Mouse (Mus musculus) neural tube, embryonic 12.5 days (tissue): ENCODE data around the gene Slc5a1. TPM values are rescaled to one million over a fixed set of nuclear protein-coding genes. Genes with fewer than 3 reads are reported as not detected.
A peak's percentile ranks its signal among the peaks of the same experiment; 100 is the strongest.

Source experiments
- ATAC-seq: fragments of 200-750 bp; cut with Nextera tagmentation; 2 replicates; pipeline ENCODE4 v1.8.0; 2017; ENCODE audit warnings: low read depth, mild to moderate bottlenecking, moderate TSS enrichment, moderate library complexity; ENCODE audit not compliant: low FRiP score
- H3K27ac ChIP-seq: fragments of 300-500 bp; sonication (generic); 2 replicates; pipeline ENCODE4 v1.5.1; 2016
- H3K27me3 ChIP-seq: fragments of 300-500 bp; sonication (generic); replicated peaks from 2 replicates; pipeline ENCODE4 v1.6.1; 2016; ENCODE audit warnings: mild to moderate bottlenecking
- H3K36me3 ChIP-seq: fragments of 300-500 bp; sonication (generic); 2 replicates; pipeline ENCODE4 v1.6.1; 2016; ENCODE audit warnings: mild to moderate bottlenecking
- H3K4me1 ChIP-seq: fragments of 300-500 bp; sonication (generic); 2 replicates; pipeline ENCODE4 v1.6.1; 2016
- H3K4me2 ChIP-seq: fragments of 300-500 bp; sonication (generic); replicated peaks from 2 replicates; pipeline ENCODE4 v1.6.1; 2016; ENCODE audit warnings: mild to moderate bottlenecking
- H3K4me3 ChIP-seq: fragments of 300-500 bp; sonication (generic); 2 replicates; pipeline ENCODE4 v1.5.1; 2016
- H3K9ac ChIP-seq: fragments of 300-500 bp; sonication (generic); 2 replicates; pipeline ENCODE4 v1.6.1; 2016; ENCODE audit warnings: mild to moderate bottlenecking
- H3K9me3 ChIP-seq: fragments of 300-500 bp; sonication (generic); 2 replicates; pipeline ENCODE4 v1.6.1; 2016; ENCODE audit warnings: mild to moderate bottlenecking
- WGBS: fragments of 180-500 bp; shearing (Covaris S2); methylation state at CpG from one replicate; pipeline ENCODE4 v1.1.7; 2016; 5-methylcytosine and 5-hydroxymethylcytosine counted together
- polyA plus RNA-seq: library from polyadenylated mRNA; unstranded; fragments of >200 nt; fragmentation: Nextera tagmentation; extraction: Ambion mirVana; gene quantifications from 2 replicates; pipeline ENCODE4 v1.2.1, GENCODE M21; 2016

The Slc5a1 gene
- polyA plus RNA-seq, 1 experiment from 2014 or later, result 0.04 TPM

DNA sequence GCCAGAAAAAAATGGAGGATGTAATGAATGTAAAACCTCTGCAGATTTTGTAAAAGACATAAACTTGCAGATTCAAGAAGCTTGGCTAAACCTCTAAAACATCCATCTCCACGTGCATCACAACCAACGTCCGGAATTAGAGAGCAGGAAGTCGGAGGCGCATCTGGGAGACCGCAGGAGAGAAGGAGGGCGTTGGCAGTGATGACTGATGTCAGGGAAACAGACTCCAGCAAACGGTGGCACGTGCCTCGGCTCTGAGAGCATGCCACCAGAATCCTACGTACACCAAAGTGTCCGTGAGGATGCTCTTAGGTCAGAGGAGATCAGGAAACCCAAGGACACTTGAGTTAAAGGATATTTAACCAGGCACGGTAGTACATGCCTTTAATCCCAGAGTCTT is 97.7 kb downstream of the Slc5a1 start:
- Histone ChIP-seq H3K4me2 (no peak overlapping the region), H3K9ac (no peak overlapping the region), H3K36me3 (no peaks in the 10 kb centered on the region), H3K9me3 (no peaks in the 10 kb centered on the region), H3K4me3 (no peak overlapping the region), H3K4me1 (no peaks in the 10 kb centered on the region), H3K27ac (no peak overlapping the region), H3K27me3 (no peaks in the 10 kb centered on the region)
- ATAC-seq, result no peak
- 72% methylated on average over 13 of the region's 13 CpGs for WGBS

DNA sequence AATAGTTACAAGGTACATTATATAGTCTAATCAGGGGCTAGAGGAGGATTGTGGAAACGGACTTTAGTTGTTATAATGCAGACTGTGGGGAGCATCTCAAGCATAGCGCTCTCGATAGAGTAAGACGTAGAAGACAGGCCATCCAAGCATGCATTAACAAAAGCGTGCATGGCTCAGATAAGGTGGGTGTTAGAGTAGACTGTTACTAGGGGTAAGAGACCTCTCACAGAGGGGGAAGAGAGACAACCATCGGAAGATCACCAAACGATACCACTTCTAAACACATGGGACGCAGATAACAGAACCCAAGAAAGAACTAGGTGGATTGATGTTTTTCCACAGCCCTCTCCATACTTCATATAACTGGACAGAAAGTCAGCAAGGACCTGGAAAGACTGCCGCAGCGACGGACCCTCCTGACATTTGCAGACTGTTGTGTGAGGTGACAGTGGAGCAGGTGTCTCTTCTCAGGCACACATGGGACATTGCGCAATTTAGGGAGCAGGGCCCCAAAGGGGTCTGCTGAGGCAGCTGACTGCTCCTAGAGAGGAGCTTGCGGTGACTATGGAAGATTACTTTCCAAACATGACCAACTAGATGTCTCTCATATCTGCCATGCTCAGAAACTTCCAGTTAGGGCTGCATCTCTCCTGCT is 98.6 kb downstream of the Slc5a1 start:
- H3K9ac ChIP-seq, result no peak overlapping the region
- ATAC-seq, result no peak
- no peak overlapping the region for H3K4me3 ChIP-seq
- no peaks in the 10 kb centered on the region for H3K36me3 ChIP-seq
- no peaks in the 10 kb centered on the region for H3K27me3 ChIP-seq
- WGBS, result 85% methylated on average over 13 of the region's 13 CpGs
- no peaks in the 10 kb centered on the region for H3K9me3 ChIP-seq
- no peak overlapping the region for H3K27ac ChIP-seq
- no peaks in the 10 kb centered on the region for H3K4me1 ChIP-seq
- H3K4me2 ChIP-seq, result no peak overlapping the region

DNA sequence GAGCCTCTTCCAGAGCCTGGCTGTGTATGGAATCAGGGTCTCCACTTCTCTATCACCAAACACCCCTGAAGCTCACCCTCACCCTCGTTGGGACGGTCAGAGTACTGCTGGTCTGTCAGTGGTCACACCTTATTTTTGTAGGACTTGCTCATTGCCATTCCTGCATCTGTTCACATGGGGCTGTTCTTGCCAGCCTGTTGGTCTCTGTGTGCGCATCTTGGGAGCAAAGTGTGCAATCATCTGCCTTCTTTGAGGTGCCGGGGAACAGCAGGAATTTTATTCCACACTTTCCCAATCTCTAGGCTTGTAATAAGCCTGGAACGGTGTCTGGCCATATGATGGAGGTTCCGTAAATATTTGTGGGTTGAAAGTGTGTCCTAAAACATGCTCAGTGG is 99.1 kb downstream of the Slc5a1 start:
- ATAC-seq, result no peak
- Histone ChIP-seq H3K9ac (no peak overlapping the region), H3K36me3 (no peaks in the 10 kb centered on the region), H3K4me3 (no peak overlapping the region), H3K9me3 (no peaks in the 10 kb centered on the region), H3K27ac (no peak overlapping the region), H3K27me3 (no peaks in the 10 kb centered on the region), H3K4me1 (no peaks in the 10 kb centered on the region), H3K4me2 (no peak overlapping the region)
- 81% methylated on average over 6 of the region's 6 CpGs for WGBS

DNA sequence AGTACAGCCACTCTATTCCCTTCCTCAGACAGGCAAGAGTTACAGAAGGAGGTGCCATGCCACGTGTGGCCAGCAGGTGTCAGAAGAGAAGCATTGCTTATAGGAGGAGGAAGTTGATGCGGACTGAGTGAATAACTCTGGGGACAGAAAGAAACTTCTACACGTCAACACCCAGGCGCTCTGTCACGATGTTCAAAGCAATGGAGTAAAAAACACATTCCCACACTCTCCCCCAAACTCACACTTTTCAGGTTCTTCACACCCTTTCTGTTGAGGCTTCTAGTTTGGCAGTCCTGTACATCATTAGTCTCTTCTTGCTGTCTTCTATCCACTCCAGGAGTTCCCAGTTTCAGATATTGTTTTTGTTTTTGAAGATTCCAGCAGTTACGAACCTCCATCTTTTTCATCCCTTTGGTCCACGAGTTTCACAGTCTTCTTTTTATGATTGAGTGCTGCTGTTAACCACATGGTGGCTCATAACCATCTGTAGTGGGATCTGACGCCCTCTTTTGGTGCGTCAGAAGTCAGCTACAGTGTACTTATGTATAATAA is 99.7 kb downstream of the Slc5a1 start:
- Histone ChIP-seq H3K27me3 (no peaks in the 10 kb centered on the region), H3K4me2 (peak overlapping the region; percentile 31; the same call in 1 of the 2 replicates), H3K36me3 (no peaks in the 10 kb centered on the region), H3K4me1 (no peaks in the 10 kb centered on the region), H3K9ac (no peak overlapping the region), H3K9me3 (no peaks in the 10 kb centered on the region), H3K27ac (no peak overlapping the region), H3K4me3 (no peak overlapping the region)
- ATAC-seq, result peak; percentile 53; the same call in 1 of the 2 replicates
- 21% methylated on average over 9 of the region's 9 CpGs for WGBS

DNA sequence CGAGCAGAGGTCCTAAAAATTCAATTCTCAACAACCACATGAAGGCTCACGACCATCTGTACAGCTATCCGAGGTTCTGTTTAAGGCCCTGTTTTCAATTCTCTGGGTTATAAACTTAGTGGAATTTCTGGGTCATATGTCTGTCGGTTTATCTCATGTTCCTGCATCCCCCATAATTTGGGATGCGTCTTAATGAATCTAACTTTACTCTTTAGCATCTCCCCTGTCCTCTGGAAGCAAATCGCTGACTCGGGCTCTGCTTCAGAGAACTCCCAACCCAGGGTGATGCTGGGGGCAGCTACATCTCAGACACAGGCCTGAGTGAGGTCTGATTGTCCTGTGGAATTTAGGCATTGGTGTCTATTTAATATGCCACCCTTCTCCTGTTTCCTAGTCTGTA is 100.3 kb downstream of the Slc5a1 start:
- H3K27ac ChIP-seq, result no peak overlapping the region
- no peak for ATAC-seq
- no peaks in the 10 kb centered on the region for H3K36me3 ChIP-seq
- no peaks in the 10 kb centered on the region for H3K9me3 ChIP-seq
- H3K9ac ChIP-seq, result no peak overlapping the region
- WGBS, result 79% methylated on average over 7 of the region's 7 CpGs
- H3K27me3 ChIP-seq, result no peaks in the 10 kb centered on the region
- H3K4me1 ChIP-seq, result no peaks in the 10 kb centered on the region
- H3K4me3 ChIP-seq, result no peak overlapping the region
- H3K4me2 ChIP-seq, result no peak overlapping the region

DNA sequence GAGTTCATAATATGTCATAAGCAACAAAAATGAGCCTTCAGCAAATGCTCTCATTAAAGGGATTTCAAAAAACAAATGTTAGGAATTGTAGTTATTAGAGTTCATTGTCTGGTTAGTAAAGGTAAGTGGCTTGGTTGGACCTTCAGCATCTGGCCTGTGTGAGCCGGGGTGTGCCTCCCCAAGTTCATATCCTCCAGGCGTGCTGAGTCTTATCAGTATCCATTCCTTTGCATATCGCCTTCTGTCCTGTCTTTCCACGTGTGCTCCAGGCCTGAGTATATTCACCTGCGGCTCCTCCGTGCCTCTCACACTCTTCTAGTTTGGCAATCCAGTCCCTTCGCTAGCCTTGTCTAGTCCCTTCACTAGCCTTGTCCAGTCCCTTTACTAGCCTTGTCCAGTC is 102.3 kb downstream of the Slc5a1 start:
- Histone ChIP-seq H3K4me3 (no peak overlapping the region), H3K9ac (no peak overlapping the region), H3K36me3 (no peaks in the 10 kb centered on the region), H3K9me3 (no peaks in the 10 kb centered on the region), H3K27me3 (no peaks in the 10 kb centered on the region), H3K4me2 (no peak overlapping the region), H3K4me1 (no peaks in the 10 kb centered on the region), H3K27ac (no peak overlapping the region)
- WGBS, result 92% methylated on average over 7 of the region's 7 CpGs
- no peak for ATAC-seq

DNA sequence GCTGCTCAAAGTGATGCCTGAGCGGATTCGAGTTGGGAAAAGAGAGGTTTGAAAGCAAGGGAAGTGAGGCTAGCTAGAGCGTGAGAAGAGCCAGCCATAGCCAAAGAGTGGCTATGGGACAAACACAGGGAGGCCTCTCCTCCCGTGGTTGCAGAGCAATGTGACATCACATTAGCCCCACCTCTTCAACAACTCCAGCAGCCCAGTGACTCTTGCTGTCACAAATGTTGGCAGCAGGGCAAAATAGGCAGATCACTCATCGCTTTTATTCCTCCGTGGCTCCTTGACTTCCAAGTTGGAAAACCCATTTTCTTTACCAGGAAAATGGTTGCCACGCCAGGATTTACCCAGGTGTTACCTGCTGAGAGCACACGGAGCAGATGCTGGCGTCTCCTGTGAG is 103.1 kb downstream of the Slc5a1 start:
- 68% methylated on average over 9 of the region's 9 CpGs for WGBS
- H3K4me2 ChIP-seq, result no peak overlapping the region
- no peak overlapping the region for H3K4me3 ChIP-seq
- H3K4me1 ChIP-seq, result no peaks in the 10 kb centered on the region
- H3K36me3 ChIP-seq, result no peaks in the 10 kb centered on the region
- H3K9me3 ChIP-seq, result no peaks in the 10 kb centered on the region
- H3K9ac ChIP-seq, result no peak overlapping the region
- no peaks in the 10 kb centered on the region for H3K27me3 ChIP-seq
- ATAC-seq, result no peak
- no peak overlapping the region for H3K27ac ChIP-seq

DNA sequence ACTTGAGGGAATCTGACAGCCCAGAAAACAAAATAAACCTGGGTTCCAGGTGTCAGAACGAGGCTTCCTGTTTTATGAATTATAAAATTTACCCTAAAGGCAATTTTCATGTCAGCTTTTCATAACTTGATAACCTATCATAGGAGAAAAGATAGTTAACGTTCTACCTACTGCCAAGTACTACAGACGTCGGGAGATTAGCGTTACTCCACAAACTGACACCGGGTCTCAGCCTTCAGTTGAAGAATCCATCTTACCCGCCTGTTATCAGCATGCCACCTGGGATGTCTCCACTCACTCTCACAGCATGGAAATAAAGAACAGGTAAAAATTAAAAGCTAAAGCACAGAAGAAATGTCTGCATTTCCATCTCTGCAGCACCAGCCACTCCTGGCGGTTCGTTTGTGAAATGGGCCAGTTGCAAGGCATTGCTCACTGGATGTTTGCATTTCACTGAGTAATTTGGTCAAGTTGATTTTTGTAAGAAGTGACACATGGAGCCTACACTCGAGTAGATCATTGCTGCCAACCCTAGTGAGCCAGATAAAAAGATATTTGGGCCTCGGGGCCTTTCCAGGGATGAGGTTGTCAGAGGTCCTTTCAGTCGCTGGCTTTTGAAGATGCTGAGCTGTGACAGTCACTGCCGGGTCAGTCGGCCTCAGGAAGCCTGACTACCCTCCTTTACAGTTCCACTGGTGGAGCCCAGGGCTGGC is 104.7 kb downstream of the Slc5a1 start:
- no peak overlapping the region for H3K9ac ChIP-seq
- no peak overlapping the region for H3K4me2 ChIP-seq
- H3K36me3 ChIP-seq, result no peaks in the 10 kb centered on the region
- H3K4me3 ChIP-seq, result no peak overlapping the region
- 82% methylated on average over 14 of the region's 14 CpGs for WGBS
- no peak for ATAC-seq
- no peaks in the 10 kb centered on the region for H3K9me3 ChIP-seq
- H3K27me3 ChIP-seq, result no peaks in the 10 kb centered on the region
- H3K4me1 ChIP-seq, result no peaks in the 10 kb centered on the region
- H3K27ac ChIP-seq, result no peak overlapping the region

DNA sequence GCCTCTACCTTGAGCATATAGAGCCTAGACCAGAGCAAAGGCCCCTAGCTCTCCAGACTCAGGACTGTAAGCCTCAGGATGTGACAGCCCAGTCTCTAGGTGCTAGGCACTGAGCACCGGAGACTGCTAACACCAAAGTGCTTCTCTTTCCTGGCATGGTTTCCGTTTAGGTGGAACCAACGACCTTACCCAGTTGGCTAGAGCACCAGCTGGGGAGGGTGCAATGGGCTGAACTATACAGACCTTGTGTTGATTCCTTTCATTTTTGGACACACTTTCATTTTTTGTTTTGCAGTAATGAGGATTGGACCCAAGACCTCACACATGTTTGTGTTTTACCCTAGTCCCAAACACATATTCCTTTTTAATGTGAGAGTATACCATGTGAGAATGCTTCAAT is 106.5 kb downstream of the Slc5a1 start:
- no peaks in the 10 kb centered on the region for H3K27me3 ChIP-seq
- no peaks in the 10 kb centered on the region for H3K9me3 ChIP-seq
- no peak overlapping the region for H3K9ac ChIP-seq
- H3K4me3 ChIP-seq, result no peak overlapping the region
- WGBS, result 89% methylated on average over 3 of the region's 3 CpGs
- no peak overlapping the region for H3K4me2 ChIP-seq
- no peak overlapping the region for H3K27ac ChIP-seq
- no peak for ATAC-seq
- H3K4me1 ChIP-seq, result no peaks in the 10 kb centered on the region
- no peaks in the 10 kb centered on the region for H3K36me3 ChIP-seq

DNA sequence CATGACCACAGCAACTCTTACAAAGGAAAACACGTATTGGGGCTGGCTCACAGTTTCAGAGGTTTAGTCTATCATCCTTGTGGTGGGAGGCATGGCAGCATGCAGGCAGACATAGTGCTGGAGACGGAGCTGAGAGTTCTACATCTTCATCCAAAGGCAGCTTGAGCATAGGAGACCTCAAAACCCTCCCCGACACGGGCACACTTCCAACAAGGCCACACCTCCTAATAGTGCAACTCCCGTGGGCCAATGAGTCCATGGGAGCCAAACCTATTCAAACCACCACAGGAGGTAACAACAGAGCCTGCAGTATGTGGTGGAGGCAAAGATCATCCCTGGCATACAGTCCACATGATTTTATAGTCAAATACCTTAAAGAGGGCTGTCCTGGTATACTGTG is 107.2 kb downstream of the Slc5a1 start:
- Histone ChIP-seq H3K27ac (no peak overlapping the region), H3K4me3 (no peak overlapping the region), H3K36me3 (no peaks in the 10 kb centered on the region), H3K4me2 (no peak overlapping the region), H3K9ac (no peak overlapping the region), H3K9me3 (no peaks in the 10 kb centered on the region), H3K27me3 (no peaks in the 10 kb centered on the region), H3K4me1 (no peaks in the 10 kb centered on the region)
- whole genome bisulfite sequencing, result 87% methylated on average over 5 of the region's 5 CpGs
- no peak for ATAC-seq
